Mouse (Mus musculus) cerebellum, adult 18-20 months (tissue): ENCODE measurements at regions not wholly inside any gene's neighbourhood (a gene's known extent, or its start where the extent isn't known, plus 50 kb on each side); places are given as distances from the start of the nearest gene placed in this dataset.

Experiments
- DNase-seq, 2 experiments: peaks; one replicate each; pipeline ENCODE4 v3.0.0; 2021

GRCm38 (mm10) chr6:41121641-41122040 is 86.3 kb upstream of the 2210010C04Rik start:
- no peak for DNase-seq

GRCm38 (mm10) chr6:41119176-41119575 is 83.9 kb upstream of the 2210010C04Rik start:
- DNase-seq = no peak

- peak; percentile 30 to 33 for DNase-seq
These were observed 83.1 kb upstream of the 2210010C04Rik start for GRCm38 (mm10) chr6:41118201-41118976.

GRCm38 (mm10) chr6:41113943-41114342 is 78.6 kb upstream of the 2210010C04Rik start:
- DNase-seq = no peak

- DNase-seq = peak; percentile 7 to 15
These were observed 77.7 kb upstream of the 2210010C04Rik start for GRCm38 (mm10) chr6:41112861-41113610.

GRCm38 (mm10) chr6:41111829-41112228 is 76.5 kb upstream of the 2210010C04Rik start:
- DNase-seq = no peak

- DNase-seq = no peak
These were observed 73.6 kb upstream of the 2210010C04Rik start for GRCm38 (mm10) chr6:41108897-41109296.

GRCm38 (mm10) chr6:41103689-41104400 is 68.5 kb upstream of the 2210010C04Rik start:
- no peak for DNase-seq

- DNase-seq = no peak
These were observed 66.7 kb upstream of the 2210010C04Rik start for GRCm38 (mm10) chr6:41101997-41102396.

- DNase-seq = no peak
These were observed 64.9 kb upstream of the 2210010C04Rik start for GRCm38 (mm10) chr6:41100258-41100657.

- DNase-seq = peak in 1 of 2 experiments; percentile 4
These were observed 56.0 kb upstream of the 2210010C04Rik start for GRCm38 (mm10) chr6:41091177-41091829.
